Mouse (Mus musculus) spleen, adult 18-20 months (tissue): ENCODE measurements around the gene Zmiz2.
"Not testable (repeated sequence)": the region's sequence is repeated elsewhere in the genome, so short reads cannot be mapped to it uniquely, and the experiment has no call there.

ENCODE experiments used
- DNase-seq, 2 experiments: peaks; one replicate each; pipeline ENCODE4 v3.0.0; 2022; ENCODE audit warnings: mixed read lengths in 2 of 2

The Zmiz2 gene

GRCm38 (mm10) chr11:6402515-6403510 is 13.9 kb downstream of the Zmiz2 start:
- DNase-seq, result peak; percentile 63 to 83

- DNase-seq, result no peak
These were observed 15.0 kb downstream of the Zmiz2 start for GRCm38 (mm10) chr11:6403830-6404405.

GRCm38 (mm10) chr11:6404699-6405566 is 16.1 kb downstream of the Zmiz2 start:
- no peak for DNase-seq

GRCm38 (mm10) chr11:6405591-6406081 is 16.8 kb downstream of the Zmiz2 start:
- no peak for DNase-seq

DNA sequence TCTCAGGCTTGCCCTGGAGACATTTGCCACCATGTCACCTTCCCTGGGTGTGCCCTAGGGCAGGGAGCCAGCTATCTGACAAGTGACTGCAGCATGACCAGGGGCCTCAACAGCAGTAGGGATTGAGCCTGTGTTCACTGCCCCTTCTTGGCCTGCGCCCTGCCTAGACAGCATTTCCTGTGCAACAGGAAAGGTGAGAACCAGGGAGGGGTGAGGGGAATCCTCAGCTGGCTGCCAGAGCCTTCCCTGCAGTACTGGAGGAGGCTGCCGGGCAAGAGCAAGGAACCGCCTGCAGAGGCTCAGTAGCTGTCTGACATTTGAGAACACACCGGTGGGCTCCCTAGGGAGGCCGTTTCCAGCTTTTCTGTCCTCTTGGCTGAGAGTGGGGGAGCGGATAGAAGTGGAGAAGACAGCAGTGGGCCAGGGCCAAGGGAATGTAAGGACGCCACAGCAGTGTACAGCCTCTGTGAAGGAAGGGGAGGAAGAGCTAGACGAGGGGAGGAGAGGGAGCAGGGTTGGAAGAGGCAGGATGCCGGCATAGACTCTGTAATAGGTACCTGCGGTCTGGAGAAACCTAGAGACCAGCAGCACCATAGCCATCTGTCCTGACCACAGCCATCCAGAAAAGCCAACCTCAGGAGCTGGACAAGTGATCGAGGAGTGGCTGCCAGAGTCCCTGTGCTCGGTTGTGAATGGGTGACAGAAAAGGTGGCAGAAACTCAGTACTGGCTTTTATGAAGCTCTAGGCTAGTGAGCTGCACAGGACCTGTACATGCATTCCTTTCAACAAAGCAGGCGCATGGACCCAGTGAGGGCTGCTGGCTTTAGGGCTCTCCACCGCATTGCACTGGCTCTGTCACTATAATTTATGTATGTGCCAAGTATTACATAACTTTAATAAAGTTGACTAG is 17.6 kb downstream of the Zmiz2 start:
- DNase-seq, result no peak

GRCm38 (mm10) chr11:6407162-6407621 is 18.3 kb downstream of the Zmiz2 start:
- no peak for DNase-seq

DNA sequence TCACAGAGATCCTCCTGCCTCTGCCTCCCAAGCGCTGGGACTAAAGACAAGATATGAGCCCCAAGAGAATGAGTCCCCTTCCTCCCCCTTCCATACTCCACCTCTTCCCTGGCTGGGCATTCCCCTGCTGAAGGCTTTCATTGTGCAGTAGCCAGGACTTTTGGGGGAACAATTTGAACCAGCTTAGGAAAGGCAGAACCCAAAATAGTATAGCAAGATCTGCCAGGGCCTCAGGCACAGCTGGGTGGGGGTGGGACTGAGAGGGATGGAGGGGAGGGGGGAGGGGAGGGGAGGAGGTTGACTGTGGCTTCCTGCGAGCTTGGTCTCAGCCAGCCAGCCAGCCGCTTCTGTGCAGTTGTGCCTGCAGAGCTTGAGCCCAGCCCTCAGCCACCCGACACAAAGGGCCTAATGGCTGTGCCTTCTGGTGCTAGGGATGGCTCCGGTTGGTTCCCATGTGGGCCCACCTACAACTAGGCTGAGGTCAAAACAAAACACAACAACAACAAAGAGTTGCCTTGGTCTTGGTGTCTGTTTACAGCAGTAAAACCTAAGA is 21.3 kb downstream of the Zmiz2 start:
- DNase-seq, result no peak

- not testable (repeated sequence) for DNase-seq
These were observed 21.9 kb downstream of the Zmiz2 start for GRCm38 (mm10) chr11:6410755-6411154.

GRCm38 (mm10) chr11:6411684-6412083 is 22.8 kb downstream of the Zmiz2 start:
- peak; percentile 48 to 78 for DNase-seq

- DNase-seq, result no peak
These were observed 24.4 kb downstream of the Zmiz2 start for GRCm38 (mm10) chr11:6413264-6413663.

GRCm38 (mm10) chr11:6414751-6415550 is 26.1 kb downstream of the Zmiz2 start, which contains the start of gene Ppia:
TSS of gene Ppia (plus strand) at chr11:6415443.
- no peak for DNase-seq

DNA sequence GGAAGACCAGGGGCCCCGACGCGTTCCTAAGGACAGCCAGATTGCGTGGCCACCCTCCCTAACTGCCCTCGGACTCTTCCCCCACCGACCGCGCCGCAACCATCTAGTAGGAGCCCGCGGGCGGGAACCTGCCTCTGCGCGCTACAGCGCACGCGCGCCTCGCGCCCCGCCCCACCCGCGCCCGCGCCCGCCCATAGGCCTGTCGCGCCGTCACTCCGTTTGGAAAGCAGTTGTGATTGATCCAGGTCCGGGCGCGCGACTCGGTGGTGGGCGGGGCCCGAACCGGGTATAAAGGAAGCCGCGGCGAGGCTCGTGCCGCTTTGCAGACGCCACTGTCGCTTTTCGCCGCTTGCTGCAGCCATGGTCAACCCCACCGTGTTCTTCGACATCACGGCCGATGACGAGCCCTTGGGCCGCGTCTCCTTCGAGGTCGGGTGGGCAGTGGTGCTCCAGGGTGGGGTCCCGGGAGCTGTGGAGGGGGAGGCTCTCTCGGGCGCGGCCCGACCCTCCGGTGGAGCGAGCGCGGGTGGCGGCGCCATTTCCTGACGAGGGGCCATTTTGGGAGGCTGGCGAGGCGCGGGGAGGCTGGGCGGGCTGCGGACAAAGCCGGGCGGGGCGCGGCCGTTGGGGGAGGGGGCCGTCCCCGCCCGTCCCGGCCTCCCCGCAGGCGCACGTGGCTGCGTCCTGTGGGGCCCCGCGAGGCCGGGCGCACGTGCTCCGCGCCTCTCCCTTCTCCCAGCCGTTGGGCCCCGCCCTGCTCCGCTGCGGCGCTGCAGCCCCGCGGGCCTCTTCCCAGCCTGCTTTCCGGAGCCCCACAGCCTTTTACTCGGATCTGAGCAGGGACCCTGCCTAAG is 26.9 kb downstream of the Zmiz2 start:
- peak; percentile 98 to 99 for DNase-seq

DNA sequence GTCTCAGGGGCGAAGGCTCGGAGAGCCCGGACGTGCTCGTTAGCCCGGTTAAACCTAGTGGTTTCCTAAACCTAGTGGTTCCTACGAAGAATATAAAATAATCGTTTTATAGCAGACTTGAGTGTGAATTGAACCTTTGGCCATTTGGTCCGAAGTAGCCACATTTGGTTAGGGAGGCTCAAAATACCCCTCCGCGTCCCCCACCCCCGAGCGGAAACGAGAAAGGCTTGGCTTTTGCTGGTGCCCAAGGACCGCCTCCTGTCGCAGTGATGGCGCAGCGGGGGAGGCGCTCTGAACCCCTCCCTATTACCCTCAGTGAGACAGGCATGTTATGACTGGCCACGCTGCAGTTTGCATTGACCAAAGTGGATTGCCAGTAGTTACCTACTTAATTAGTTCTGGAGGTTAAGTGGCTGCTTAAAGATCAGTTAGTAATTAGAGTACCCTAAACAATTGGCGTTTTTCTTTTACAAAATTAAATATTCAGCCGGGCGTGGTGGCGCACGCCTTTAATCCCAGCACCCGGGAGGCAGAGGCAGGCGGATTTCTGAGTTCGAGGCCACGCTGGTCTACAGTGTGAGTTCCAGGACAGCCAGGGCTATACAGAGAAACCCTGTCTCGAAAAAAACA is 27.6 kb downstream of the Zmiz2 start:
- DNase-seq, result peak; percentile 73 to 78

GRCm38 (mm10) chr11:6417069-6417468 is 28.2 kb downstream of the Zmiz2 start:
- no peak for DNase-seq

DNA sequence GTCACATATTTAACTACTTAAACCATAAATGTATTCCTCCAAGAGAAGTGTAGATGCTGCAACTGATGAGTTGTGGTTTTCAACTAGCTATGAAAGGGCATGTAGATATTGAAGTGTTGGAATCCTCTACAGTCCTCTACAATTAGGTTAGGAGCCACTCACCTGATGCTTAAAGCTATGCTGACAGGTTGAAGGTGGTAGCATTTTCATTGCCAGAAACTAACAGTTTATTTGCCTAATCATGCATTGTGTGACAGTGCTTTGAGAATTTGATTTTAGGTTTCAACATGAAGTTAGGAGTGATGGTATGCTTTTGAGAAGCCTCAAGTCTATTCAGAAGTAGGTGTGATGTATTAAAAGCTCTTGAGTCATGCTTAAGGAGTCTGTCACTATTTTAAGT is 28.6 kb downstream of the Zmiz2 start:
- no peak for DNase-seq

GRCm38 (mm10) chr11:6418751-6419150 is 29.9 kb downstream of the Zmiz2 start:
- no peak for DNase-seq

- not testable (repeated sequence) for DNase-seq
These were observed 30.3 kb downstream of the Zmiz2 start for GRCm38 (mm10) chr11:6419156-6419555.

DNA sequence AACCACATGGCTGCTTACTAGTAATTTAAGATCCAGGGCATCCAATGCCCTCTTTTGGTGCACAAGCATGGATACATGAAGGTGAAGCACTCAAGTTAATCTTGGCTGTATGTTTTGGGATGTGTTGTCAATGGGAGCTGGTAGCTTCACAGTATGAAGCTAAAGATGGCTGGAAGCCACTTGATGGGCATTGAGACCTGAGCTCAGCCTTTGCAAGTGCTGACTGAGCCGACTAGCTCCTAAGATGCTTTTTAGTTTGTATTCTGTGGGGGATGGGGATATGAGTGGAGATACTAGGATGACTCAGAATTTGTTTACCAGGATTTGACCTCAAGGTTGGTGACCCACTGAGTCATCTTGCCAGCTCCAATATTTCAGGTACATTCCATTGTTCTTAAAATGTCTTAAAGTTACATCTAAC is 31.4 kb downstream of the Zmiz2 start:
- DNase-seq, result no peak
